Mouse (Mus musculus): Measurements from ENCODE around the gene Cracr2a. TPM values are rescaled to one million over a fixed set of nuclear protein-coding genes. Genes with fewer than 3 reads are reported as not detected.

Cracr2a gene
- 0.97 TPM for polyA plus RNA-seq (2014; fragmentation: Illumina TruSeq; extraction: RNeasy Lipid Tissue Mini Kit (QIAGEN cat#74804); ENCODE audit: low read depth, low replicate concordance)

GRCm38 (mm10) chr6:127561231-127562020 is at the start of gene Cracr2a:
Cracr2a (plus strand) TSS chr6:127561338.

Other genes starting within 250 kb of the Cracr2a start
- gene Parp11, start 114.5 kb upstream of the Cracr2a start, polyA plus RNA-seq (2014; fragmentation: Illumina TruSeq; extraction: RNeasy Lipid Tissue Mini Kit (QIAGEN cat#74804); ENCODE audit: low read depth, low replicate concordance), result 17.2 TPM
- gene Prmt8, start 208.1 kb downstream of the Cracr2a start, polyA plus RNA-seq (2014; fragmentation: Illumina TruSeq; extraction: RNeasy Lipid Tissue Mini Kit (QIAGEN cat#74804); ENCODE audit: low read depth, low replicate concordance), result 0.31 TPM